In the genomic region with DNA sequence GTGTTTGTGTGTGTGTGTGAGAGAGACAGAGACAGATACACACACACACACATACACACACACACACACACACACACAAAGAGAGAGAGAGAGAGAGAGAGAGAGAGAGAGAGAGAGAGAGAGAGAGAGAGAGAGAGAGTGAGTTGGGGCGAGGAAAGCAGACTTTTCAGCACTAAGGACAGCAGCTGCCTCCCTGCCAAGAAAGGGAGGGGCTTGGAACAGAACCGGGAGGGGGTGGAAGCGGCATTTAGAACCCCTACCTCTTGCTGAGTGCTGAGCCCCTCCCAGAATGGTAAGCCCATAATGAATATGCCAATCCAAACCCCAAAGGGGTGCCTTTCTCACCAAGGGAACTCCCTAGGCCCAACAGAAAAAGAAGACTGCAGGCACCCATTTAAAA, we compare ENCODE assay signal across 8 mouse cellular contexts. TPM values are rescaled to one million over a fixed set of nuclear protein-coding genes. Genes with fewer than 3 reads are reported as not detected.
DNase-seq lines count a peak whose midpoint lies in the region; ATAC-seq and TF ChIP-seq lines count a peak whose summit lies in the region.

No protein-coding gene starts in this region.

- no peak for TF ChIP-seq POLR2A in olfactory bulb, adult 2 months (IDR thresholded peaks at IDR 0.05; ENCODE audit: insufficient read depth, low read depth, low read length)

- H3K27ac ChIP-seq in olfactory bulb, adult 2 months (ENCODE audit: insufficient read depth, low read depth, low read length): peak overlapping the region; percentile 96

- H3K4me1 ChIP-seq in olfactory bulb, adult 2 months (ENCODE audit: control insufficient read depth, insufficient read depth, low read length): peaks cover 89% of the 10 kb centered on the region

- TF ChIP-seq CTCF in olfactory bulb, adult 2 months (IDR thresholded peaks at IDR 0.05; ENCODE audit: insufficient read depth, low read depth, low read length): no peak

- intact Hi-C loops in left cerebral cortex, postnatal 4 days (cut with DNase I): no loop called here
- intact Hi-C loops in gastrocnemius, postnatal 14 days (cut with DNase I; ENCODE audit: low total_unique reads): no loop called here

- ATAC-seq in megakaryocyte, adult 5-6 weeks (ENCODE audit: poor library complexity, severe bottlenecking): no peak

- H3K4me3 ChIP-seq in olfactory bulb, adult 2 months (ENCODE audit: insufficient read depth, low read depth, low read length): no peak overlapping the region

- WGBS in olfactory bulb, adult 2 months: 4% methylated on average over 3 of the region's 3 CpGs

- DNase-seq in adrenal gland, postnatal 14 days: peak; percentile 77
- DNase-seq in adrenal gland, postnatal 25 days: no peak
- DNase-seq in left cerebral cortex, postnatal 4 days: peak; percentile 58
- no peak for DNase-seq in left cerebral cortex, adult 11 months (ENCODE audit: low spot score)
- peak; percentile 61 for DNase-seq in adipocyte (ENCODE audit: low spot score)
- DNase-seq in gastrocnemius, postnatal 14 days: no peak

RNA-seq across cellular contexts. Expression of a gene that starts 49.8 kb away (rescaled TPM):
- total RNA-seq in adrenal gland, postnatal 14 days (2021): 14.8 and 16.8 TPM in 2 replicates
- 10.0 and 13.6 TPM in 2 replicates for total RNA-seq in adrenal gland, postnatal 25 days (2021)
- 100 to 1,000 TPM; 593 to 607 TPM for total RNA-seq in left cerebral cortex, postnatal 4 days (2021)
- polyA plus RNA-seq in olfactory bulb, adult 2 months (2012; ENCODE audit: insufficient read depth, insufficient read length, low replicate concordance, missing spikeins): 150 and 183 TPM in 2 replicates
- 0.38 and 0.71 TPM in 2 replicates for total RNA-seq in megakaryocyte, adult 5-6 weeks (2015)
- total RNA-seq in megakaryocyte, adult 5-6 weeks (2017): 0.59 and 1.3 TPM in 2 replicates
- total RNA-seq in gastrocnemius, postnatal 14 days (2021): 100 to 1,000 TPM; 169 to 170 TPM

Comparison
In these comparisons a context has a peak if more than half of its experiments do, and no peak if none do; other contexts are left out.
1. DNase-seq: peak in adrenal gland, postnatal 14 days (single experiment), left cerebral cortex, postnatal 4 days (single experiment) and adipocyte (single experiment); none in adrenal gland, postnatal 25 days (single experiment), left cerebral cortex, adult 11 months (single experiment) and gastrocnemius, postnatal 14 days (single experiment).